Mouse (Mus musculus) lung, adult 18-20 months (tissue): ENCODE data around the gene Zfand2b.

Experiments
- DNase-seq, 2 experiments: peaks; one replicate each; pipeline ENCODE4 v3.0.0; 2022; ENCODE audit warnings: mixed read lengths in 2 of 2

Zfand2b gene

DNA sequence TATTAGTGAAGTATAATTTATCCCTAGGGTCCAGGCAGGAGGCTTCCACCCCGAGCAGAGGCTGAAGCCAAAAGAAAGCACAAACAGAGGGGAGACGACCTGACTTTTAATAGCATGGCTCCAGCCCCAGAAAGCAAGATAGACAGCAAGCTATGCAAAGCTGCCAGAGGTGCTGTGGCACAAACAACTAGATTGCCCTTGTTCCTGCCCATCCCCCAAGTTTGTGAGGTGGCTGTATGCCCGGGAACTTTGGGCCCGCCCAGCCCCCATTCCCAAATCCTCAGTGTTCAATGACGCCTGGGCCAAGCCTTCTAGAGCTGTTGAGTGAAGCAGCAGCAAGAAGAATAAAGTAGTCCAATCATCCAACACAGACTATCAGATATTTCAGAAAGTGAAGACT is 46.4 kb downstream of the Zfand2b start:
- peak in 1 of 2 experiments; percentile 27 for DNase-seq

DNA sequence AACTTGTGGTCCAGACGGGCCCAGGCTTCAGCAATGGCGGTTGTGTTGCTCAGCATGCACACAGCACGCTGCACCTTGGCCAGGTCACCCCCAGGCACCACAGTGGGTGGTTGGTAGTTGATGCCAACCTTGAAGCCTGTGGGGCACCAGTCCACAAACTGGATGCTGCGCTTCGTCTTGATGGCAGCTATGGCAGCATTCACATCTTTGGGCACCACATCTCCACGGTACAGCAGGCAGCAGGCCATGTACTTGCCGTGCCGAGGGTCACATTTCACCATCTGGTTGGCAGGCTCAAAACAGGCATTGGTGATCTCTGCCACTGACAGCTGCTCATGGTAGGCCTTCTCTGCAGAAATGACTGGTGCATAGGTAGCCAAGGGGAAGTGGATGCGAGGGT is 47.3 kb downstream of the Zfand2b start:
- DNase-seq: no peak

DNA sequence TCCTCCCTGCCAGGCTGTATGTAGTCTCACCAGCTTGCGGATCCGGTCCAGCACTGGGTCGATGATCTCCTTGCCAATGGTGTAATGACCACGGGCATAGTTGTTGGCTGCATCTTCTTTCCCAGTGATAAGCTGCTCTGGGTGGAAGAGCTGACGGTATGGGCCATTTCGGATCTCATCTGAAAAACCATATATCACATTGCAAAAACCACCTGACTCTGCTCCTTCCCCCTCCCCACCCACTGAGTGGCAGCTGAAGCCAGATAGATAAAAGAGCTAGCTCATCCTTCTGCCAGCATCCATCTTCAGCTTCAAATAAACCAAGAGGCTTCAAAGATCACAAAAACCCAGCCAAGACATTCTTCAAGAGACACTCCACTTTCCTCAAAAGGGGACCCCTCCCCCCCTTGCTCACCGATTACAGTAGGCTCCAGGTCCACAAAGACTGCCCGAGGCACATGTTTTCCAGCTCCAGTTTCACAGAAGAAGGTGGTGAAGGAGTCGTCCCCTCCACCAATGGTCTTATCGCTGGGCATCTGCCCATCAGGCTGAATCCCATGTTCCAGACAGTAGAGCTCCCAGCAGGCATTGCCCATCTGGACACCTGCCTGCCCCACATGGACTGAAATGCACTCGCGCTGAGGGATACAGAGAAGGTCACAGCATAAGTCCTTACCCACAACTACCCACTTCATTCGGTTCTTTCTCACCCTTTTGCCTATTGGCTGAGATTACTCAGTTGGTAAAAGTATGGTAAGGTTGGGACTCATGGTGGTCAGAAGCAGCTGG is 48.5 kb downstream of the Zfand2b start:
- DNase-seq: no peak

DNA sequence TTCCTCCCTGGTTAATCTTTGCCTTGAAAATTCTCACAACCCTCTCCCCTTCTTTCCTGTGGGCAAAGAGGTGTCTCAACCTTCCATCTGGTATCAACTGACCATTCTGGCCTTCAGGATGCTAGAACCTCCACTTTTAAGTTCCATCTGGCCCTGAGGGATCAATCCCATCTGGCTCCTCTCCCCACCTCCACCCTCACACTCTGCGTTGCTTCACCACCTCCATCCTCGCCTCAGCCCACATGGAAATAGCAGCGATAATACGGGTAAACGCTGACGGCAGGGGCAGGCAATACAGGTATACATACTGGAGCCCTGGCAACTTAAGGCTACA is 49.4 kb downstream of the Zfand2b start:
- no peak for DNase-seq

DNA sequence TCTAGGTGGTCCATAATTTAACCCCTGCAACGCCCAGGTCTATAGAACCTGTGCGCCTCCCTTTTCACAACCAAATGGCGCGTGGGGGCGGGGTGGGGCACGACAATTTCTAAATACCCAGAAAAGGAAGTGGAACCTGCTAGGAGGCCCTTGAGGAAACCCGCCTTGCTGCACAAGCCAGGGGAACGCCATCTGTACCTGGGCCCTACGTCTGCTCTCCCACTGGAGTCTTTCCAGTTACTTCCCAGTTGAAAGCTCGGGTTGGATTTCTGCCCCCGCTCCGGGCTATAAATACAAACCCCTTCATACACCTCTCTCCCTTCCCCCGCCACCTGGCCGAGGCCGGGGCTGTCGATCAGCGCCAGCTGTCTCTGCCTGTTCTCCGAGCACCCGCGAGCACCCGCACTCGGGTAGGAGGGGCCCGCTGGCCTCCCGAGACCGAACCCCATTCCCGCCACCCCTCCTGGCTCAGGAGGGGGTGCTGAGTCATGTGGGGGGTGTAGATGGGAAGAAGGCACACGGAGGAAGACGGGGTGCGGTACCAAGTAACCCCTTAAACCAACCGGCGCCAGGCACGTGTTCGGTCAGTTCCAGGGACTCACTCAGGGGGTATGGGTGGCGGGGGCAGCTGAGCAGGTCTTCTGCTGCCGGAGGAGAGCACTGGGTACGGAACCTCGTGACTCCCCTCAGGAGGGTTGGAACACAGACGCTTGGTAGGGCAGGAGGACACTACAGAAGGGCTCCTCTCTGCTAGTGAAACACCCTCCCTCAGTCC is 50.0 kb downstream of the Zfand2b start:
- peak; percentile 65 to 69 for DNase-seq

DNA sequence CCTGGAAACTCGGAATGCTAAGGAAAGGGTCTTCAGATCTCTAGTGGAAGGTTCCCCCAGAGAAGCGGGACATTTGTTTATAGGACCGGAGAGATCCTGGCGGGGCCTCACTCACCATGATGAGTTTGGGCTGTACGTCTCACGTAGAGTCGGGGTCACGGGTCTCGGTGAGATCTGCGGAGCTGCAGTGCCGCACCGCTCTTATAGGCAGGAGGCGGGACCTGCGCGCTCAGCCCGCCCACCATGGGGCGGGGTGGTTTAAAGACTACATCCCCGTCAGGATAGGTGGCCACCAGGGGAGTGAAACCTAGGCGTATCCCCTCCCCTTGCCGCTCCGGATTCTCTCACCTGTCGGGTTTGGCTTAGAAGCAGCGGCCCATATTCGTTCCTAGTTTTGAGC is 50.6 kb downstream of the Zfand2b start:
- peak; percentile 94 to 96 for DNase-seq

DNA sequence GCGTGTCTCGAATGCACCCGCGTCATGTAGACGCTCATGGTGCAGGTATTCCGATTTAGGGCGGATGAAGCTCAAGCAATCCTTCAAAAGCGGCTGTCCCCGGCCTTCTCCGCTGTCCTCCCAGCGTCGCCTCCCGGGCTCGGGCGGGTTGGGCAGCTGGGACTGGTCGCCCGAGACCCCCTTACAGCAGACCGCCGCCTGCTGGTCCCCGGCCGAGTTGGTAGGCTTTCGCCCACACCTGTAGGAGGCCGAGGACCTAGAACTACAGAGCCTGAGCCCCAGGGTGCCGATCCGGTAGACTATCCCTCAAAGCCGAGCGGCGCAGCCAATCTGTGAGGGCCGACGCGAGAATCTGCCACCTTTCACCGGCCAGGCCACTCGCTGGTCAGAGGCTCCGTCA is 51.1 kb downstream of the Zfand2b start, which contains the start of gene Tuba4a:
Tuba4a (minus strand) TSS at position 335 of the 400 bp plus-strand sequence.
- peak; percentile 18 to 46 for DNase-seq
